Mouse (Mus musculus): ENCODE data around the gene Prc1.

Gene Prc1

GRCm38 (mm10) chr7:80294062-80294763 lies at the start of gene Prc1:
Gene Prc1 (plus strand): TSS chr7:80294450.
- peak; percentile 99 for DNase-seq (ENCODE audit: low spot score)

- no peak for DNase-seq (ENCODE audit: low spot score)
These were observed 49.4 kb upstream of the Prc1 start for GRCm38 (mm10) chr7:80244851-80245250.

GRCm38 (mm10) chr7:80246148-80246721 lies 48.0 kb upstream of the Prc1 start, which contains the start of gene Ttll13:
Gene Ttll13 (plus strand): TSS chr7:80246376.
- DNase-seq (ENCODE audit: low spot score): peak; percentile 96

GRCm38 (mm10) chr7:80246859-80247258 lies 47.4 kb upstream of the Prc1 start:
- no peak for DNase-seq (ENCODE audit: low spot score)

GRCm38 (mm10) chr7:80252437-80252836 lies 41.8 kb upstream of the Prc1 start:
- DNase-seq (ENCODE audit: low spot score): no peak

GRCm38 (mm10) chr7:80252886-80253285 lies 41.4 kb upstream of the Prc1 start:
- peak; percentile 37 for DNase-seq (ENCODE audit: low spot score)

- DNase-seq (ENCODE audit: low spot score): no peak
These were observed 38.3 kb upstream of the Prc1 start for GRCm38 (mm10) chr7:80255981-80256380.

GRCm38 (mm10) chr7:80257706-80258105 lies 36.5 kb upstream of the Prc1 start:
- DNase-seq (ENCODE audit: low spot score): no peak

GRCm38 (mm10) chr7:80260625-80261371 lies 33.5 kb upstream of the Prc1 start, which contains the start of gene Ngrn:
Gene Ngrn (plus strand): TSS chr7:80261215.
- peak; percentile 82 for DNase-seq (ENCODE audit: low spot score)

GRCm38 (mm10) chr7:80261372-80261990 lies 32.8 kb upstream of the Prc1 start:
- DNase-seq (ENCODE audit: low spot score): peak; percentile 38

- no peak for DNase-seq (ENCODE audit: low spot score)
These were observed 29.6 kb upstream of the Prc1 start for GRCm38 (mm10) chr7:80264606-80265005.

- DNase-seq (ENCODE audit: low spot score): no peak
These were observed 26.5 kb upstream of the Prc1 start for GRCm38 (mm10) chr7:80267764-80268163.

GRCm38 (mm10) chr7:80268897-80269750 lies 25.1 kb upstream of the Prc1 start, which contains the start of gene Vps33b:
Gene Vps33b (plus strand): TSS chr7:80269649.
- DNase-seq (ENCODE audit: low spot score): peak; percentile 94

- DNase-seq (ENCODE audit: low spot score): no peak
These were observed 24.4 kb upstream of the Prc1 start for GRCm38 (mm10) chr7:80269751-80270255.

- no peak for DNase-seq (ENCODE audit: low spot score)
These were observed 20.8 kb upstream of the Prc1 start for GRCm38 (mm10) chr7:80273456-80273855.

- no peak for DNase-seq (ENCODE audit: low spot score)
These were observed 17.9 kb upstream of the Prc1 start for GRCm38 (mm10) chr7:80276374-80276773.

GRCm38 (mm10) chr7:80280032-80280431 lies 14.2 kb upstream of the Prc1 start:
- no peak for DNase-seq (ENCODE audit: low spot score)

- no peak for DNase-seq (ENCODE audit: low spot score)
These were observed 13.3 kb upstream of the Prc1 start for GRCm38 (mm10) chr7:80280998-80281397.

- no peak for DNase-seq (ENCODE audit: low spot score)
These were observed 12.6 kb upstream of the Prc1 start for GRCm38 (mm10) chr7:80281646-80282045.

- DNase-seq (ENCODE audit: low spot score): peak; percentile 26
These were observed 10.9 kb upstream of the Prc1 start for GRCm38 (mm10) chr7:80283226-80283918.

- DNase-seq (ENCODE audit: low spot score): no peak
These were observed 9.9 kb upstream of the Prc1 start for GRCm38 (mm10) chr7:80284391-80284790.
